Mouse (Mus musculus) left cerebral cortex, postnatal 14 days (tissue): Measurements from ENCODE around the gene Trpv4. TPM values are rescaled to one million over a fixed set of nuclear protein-coding genes. Genes with fewer than 3 reads are reported as not detected.

Source experiments
- DNase-seq, 2 experiments: peaks; one replicate each; pipeline ENCODE4 v3.0.0; 2021 to 2022; ENCODE audit warnings: low spot score in 2 of 2, mixed read lengths in 1 of 2
- intact Hi-C: fragments of 180-260 bp; cut with DNase I; formaldehyde crosslinking; loops from one replicate; pipeline ENCODE4 v1.15.1; 2025
- total RNA-seq, 2 experiments: library from RNA; stranded (reverse); gene quantifications; 2 replicates each; pipeline ENCODE4 v1.2.3; 2021

Gene Trpv4
- total RNA-seq, 2 experiments from 2014 or later = 2.0 to 2.2 TPM

GRCm38 (mm10) chr5:114638769-114639644, 19.2 kb downstream of the Trpv4 start:
- intact Hi-C loops = loop anchor here (1.0 to 5.0 kb wide), 2 partner anchors 28 to 58 kb away; no protein-coding TSS in a partner anchor
- DNase-seq = peak; percentile 88 to 90

- DNase-seq = no peak
- intact Hi-C loops = loop anchor here (5.0 kb wide), 1 partner anchor 61 kb away; no protein-coding TSS in a partner anchor
Observed at GRCm38 (mm10) chr5:114636091-114636490, 22.1 kb downstream of the Trpv4 start.

GRCm38 (mm10) chr5:114631336-114631735, 26.9 kb downstream of the Trpv4 start:
- no peak for DNase-seq
- intact Hi-C loops = no loop called here

GRCm38 (mm10) chr5:114625590-114625989, 32.6 kb downstream of the Trpv4 start:
- DNase-seq = peak in 1 of 2 experiments; percentile 64
- intact Hi-C loops = no loop called here

- no peak for DNase-seq
- intact Hi-C loops = no loop called here
Observed at GRCm38 (mm10) chr5:114620305-114620704, 37.9 kb downstream of the Trpv4 start.

- intact Hi-C loops = no loop called here
- DNase-seq = peak; percentile 82 to 83
Observed at GRCm38 (mm10) chr5:114618851-114619250, 39.4 kb downstream of the Trpv4 start.

GRCm38 (mm10) chr5:114617809-114618208, 40.4 kb downstream of the Trpv4 start:
- no peak for DNase-seq
- intact Hi-C loops = no loop called here

GRCm38 (mm10) chr5:114616336-114617061, 41.7 kb downstream of the Trpv4 start:
- intact Hi-C loops = no loop called here
- DNase-seq = no peak

- DNase-seq = no peak
- intact Hi-C loops = no loop called here
Observed at GRCm38 (mm10) chr5:114614863-114615262, 43.4 kb downstream of the Trpv4 start.

GRCm38 (mm10) chr5:114611968-114612608, 46.1 kb downstream of the Trpv4 start:
- intact Hi-C loops = no loop called here
- DNase-seq = no peak

GRCm38 (mm10) chr5:114611256-114611655, 47.0 kb downstream of the Trpv4 start:
- DNase-seq = no peak
- intact Hi-C loops = no loop called here

- intact Hi-C loops = loop anchor here (5.0 kb wide), 2 partner anchors 36 to 146 kb away; no protein-coding TSS in a partner anchor
- DNase-seq = peak; percentile 79 to 87
Observed at GRCm38 (mm10) chr5:114608516-114608915, 49.7 kb downstream of the Trpv4 start.

- intact Hi-C loops = loop anchor here (5.0 kb wide), 2 partner anchors 35 to 145 kb away; no protein-coding TSS in a partner anchor
- peak; percentile 74 to 76 for DNase-seq
Observed at GRCm38 (mm10) chr5:114607651-114608050, 50.6 kb downstream of the Trpv4 start.

GRCm38 (mm10) chr5:114605981-114606380, 52.2 kb downstream of the Trpv4 start:
- DNase-seq = no peak
- intact Hi-C loops = loop anchor here (5.0 kb wide), 2 partner anchors 34 to 144 kb away; no protein-coding TSS in a partner anchor

- DNase-seq = no peak
- intact Hi-C loops = loop anchor here (5.0 kb wide), 2 partner anchors 33 to 143 kb away; no protein-coding TSS in a partner anchor
Observed at GRCm38 (mm10) chr5:114604781-114605290, 53.4 kb downstream of the Trpv4 start.

GRCm38 (mm10) chr5:114603975-114604374, 54.2 kb downstream of the Trpv4 start:
- DNase-seq = no peak
- intact Hi-C loops = no loop called here

- intact Hi-C loops = no loop called here
- DNase-seq = no peak
Observed at GRCm38 (mm10) chr5:114602012-114602411, 56.2 kb downstream of the Trpv4 start.

- no peak for DNase-seq
- intact Hi-C loops = no loop called here
Observed at GRCm38 (mm10) chr5:114597652-114598051, 60.6 kb downstream of the Trpv4 start.

GRCm38 (mm10) chr5:114597222-114597621, 61.0 kb downstream of the Trpv4 start:
- intact Hi-C loops = no loop called here
- DNase-seq = no peak
